Mouse (Mus musculus) T-helper 2 cell (primary cell): Measurements from ENCODE around the gene Tet3.

Source experiments
- in situ Hi-C: fragments of 300-600 bp; cut with MboI, MseI; formaldehyde crosslinking; loops from one replicate; pipeline ENCODE4 v1.15.1; 2025; ENCODE audit warnings: high pct_unique_total_duplicates

The Tet3 gene

DNA sequence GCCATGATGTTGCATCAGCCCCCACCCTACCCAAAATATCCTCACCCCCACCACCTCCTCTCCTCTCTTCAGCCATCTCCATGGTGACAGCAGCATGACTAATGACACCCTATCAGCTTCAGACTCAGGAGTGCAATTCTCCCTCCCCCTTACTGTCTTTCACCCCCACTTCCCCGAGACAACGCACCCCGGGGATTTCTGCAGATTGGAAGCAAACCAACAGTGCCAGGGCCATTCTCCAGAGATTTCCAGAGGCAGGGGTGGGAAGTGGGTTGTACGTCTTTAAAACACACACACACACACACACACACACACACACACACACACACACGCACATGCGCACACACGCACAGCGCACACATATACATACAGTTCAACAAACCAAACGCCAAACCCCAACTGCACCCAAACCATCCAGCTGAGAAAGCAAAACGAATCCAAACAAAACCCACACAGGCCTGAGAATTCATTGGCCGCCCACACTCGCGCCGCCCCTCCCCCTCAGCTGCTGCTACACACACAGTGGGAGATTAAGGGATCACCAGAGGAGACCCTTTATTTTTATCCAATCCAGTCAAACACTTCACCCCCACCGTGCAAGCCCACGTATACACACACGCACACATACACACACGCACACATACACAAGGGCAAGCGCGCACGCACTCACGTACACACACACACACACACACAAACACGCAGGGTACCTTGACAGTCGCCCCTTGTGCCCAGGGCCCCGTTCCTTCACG lies 18.2 kb downstream of the Tet3 start:
- in situ Hi-C loops, result no loop called here

GRCm38 (mm10) chr6:83440197-83440509 lies 18.7 kb downstream of the Tet3 start:
- in situ Hi-C loops, result no loop called here

- in situ Hi-C loops, result no loop called here
These were observed 19.1 kb downstream of the Tet3 start for GRCm38 (mm10) chr6:83439781-83440180.

GRCm38 (mm10) chr6:83439119-83439767 lies 19.6 kb downstream of the Tet3 start:
- in situ Hi-C loops, result no loop called here

DNA sequence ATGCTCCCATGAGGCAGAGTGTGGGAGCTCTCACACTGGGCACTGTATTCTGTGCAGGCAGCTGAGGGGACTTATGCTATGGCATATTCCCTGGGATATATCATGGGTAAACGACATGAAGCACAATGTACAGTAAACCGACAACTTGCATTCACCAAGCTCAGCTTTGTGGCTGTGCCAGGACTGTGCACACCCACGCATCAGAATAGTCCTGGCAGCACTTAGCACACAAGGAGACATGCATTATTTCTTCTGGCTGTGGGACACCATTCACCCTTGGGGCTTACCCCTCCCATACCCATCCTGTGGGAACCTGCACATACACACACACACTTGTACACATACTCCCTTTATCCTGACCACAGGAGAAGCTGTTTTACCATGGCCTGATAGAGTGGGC lies 20.3 kb downstream of the Tet3 start:
- in situ Hi-C loops, result no loop called here

GRCm38 (mm10) chr6:83437802-83438201 lies 21.1 kb downstream of the Tet3 start:
- in situ Hi-C loops, result no loop called here

GRCm38 (mm10) chr6:83437225-83437624 lies 21.7 kb downstream of the Tet3 start:
- in situ Hi-C loops, result no loop called here

DNA sequence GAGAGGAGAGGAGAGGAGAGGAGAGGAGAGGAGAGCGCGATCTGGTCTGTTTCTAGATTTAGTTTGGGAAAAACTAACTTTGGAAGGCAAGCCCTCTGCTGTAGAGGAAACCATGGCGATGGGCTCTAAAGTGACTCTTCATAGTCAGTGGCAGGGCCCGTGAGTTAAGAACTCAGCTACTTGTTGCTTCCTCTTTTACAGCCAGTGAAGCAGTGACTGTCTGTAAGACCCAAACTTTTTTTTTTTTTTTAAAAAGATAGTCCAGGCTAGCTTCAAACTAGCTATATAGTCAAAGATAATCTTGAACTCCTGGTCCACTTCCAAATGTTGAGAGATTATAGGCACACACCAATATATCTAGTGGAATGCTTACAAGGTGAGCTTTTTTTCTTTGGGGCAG lies 22.3 kb downstream of the Tet3 start:
- in situ Hi-C loops, result no loop called here

GRCm38 (mm10) chr6:83435174-83435573 lies 23.7 kb downstream of the Tet3 start:
- in situ Hi-C loops, result no loop called here

GRCm38 (mm10) chr6:83433546-83433945 lies 25.3 kb downstream of the Tet3 start:
- in situ Hi-C loops, result no loop called here

DNA sequence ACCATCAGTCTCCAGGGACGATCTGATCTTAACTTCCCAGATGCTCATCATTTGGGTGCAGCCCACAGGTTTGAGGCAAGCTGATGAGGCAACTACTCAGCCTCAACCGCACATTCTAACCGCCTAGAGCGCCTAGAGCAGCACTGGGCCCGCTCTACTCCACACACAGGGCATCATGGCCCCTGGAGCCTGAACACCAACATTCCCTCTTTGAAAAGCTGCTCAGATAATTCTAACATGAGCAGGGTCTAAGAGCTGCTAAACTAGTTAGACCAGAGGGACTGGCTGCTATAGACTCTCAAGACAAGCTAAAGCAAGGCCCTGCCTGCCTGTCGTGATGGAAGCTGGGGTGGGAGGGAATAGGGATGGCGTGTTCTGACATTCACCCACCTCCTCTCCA lies 25.9 kb downstream of the Tet3 start:
- in situ Hi-C loops, result no loop called here

DNA sequence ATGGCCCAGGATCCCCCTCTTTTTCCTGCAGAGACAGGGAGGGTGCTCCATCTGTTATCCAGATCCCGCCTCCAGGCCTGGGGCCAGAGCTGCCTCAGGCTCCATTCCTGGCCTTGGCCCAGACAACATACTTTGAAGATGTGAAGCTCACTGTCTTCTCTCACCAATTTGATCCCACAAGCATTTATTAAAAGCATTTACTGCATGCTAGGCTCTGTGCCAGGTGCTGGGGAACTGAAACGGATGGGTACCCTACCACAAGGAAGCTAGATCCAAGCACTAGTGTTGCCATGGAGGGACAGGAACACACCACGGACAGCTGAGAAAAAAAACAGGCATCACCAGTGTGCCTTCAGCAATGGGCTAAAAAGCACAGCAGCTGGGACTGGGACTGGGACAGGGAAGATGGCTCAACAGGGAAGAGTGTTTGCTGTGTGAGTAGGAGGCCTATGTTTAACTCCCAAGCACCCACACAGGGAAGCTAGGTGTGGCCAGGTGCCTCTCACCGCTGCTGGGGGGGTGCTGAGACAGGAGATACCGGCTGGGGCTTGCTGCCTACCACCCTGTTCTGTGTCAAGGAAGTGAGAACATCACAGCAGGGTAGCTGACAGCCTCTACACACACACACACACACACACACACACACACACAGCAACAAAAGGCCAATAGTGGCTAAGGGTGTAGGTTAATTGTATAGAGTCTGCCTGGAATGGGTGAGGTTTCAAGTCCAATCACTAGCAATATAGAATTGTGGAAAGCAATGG lies 30.7 kb downstream of the Tet3 start:
- in situ Hi-C loops, result no loop called here

GRCm38 (mm10) chr6:83427512-83427911 lies 31.4 kb downstream of the Tet3 start:
- in situ Hi-C loops, result no loop called here

DNA sequence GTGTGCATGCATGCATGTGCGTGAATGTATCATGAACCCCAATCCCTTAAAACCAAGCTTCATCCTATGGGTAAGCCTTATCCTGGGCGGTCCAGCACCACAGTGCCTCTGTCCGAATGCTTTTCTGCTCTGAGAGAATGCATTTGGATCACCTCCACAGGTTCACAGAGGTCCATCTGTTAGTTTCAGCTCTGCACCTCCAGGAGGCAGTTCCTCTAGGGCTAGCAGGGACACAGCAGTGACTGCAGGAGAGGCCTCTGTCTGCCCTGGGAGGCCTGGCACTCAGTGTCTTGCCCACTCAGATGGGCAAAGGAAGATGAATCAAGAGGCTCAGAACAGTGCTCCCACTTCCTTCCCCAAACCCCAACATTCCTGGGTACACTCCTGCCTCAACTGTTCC lies 32.3 kb downstream of the Tet3 start:
- in situ Hi-C loops, result no loop called here

GRCm38 (mm10) chr6:83424053-83424404 lies 34.9 kb downstream of the Tet3 start:
- in situ Hi-C loops, result no loop called here

GRCm38 (mm10) chr6:83423400-83424052 lies 35.4 kb downstream of the Tet3 start:
- in situ Hi-C loops, result no loop called here

- in situ Hi-C loops, result no loop called here
These were observed 36.8 kb downstream of the Tet3 start for GRCm38 (mm10) chr6:83421866-83422649.

DNA sequence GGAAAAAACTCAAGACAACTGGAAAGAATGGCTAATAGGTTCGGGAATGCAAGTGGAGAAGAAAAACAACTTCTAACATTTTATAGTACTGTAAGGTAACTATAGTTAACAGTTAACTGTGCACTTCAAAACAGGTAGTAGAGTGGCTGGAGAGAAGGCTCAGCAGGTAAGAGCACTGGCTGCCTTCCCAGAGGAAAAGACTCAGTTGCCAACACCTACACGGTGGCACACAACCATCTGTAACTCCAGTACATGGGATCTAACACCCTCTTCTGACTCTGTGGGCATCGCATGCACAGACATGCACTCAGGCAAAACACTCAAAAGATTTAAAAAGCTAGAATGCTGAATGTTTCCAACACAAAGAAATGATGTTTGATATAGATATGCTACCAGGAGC lies 39.4 kb downstream of the Tet3 start:
- in situ Hi-C loops, result no loop called here

GRCm38 (mm10) chr6:83417531-83417930 lies 41.4 kb downstream of the Tet3 start:
- in situ Hi-C loops, result no loop called here

DNA sequence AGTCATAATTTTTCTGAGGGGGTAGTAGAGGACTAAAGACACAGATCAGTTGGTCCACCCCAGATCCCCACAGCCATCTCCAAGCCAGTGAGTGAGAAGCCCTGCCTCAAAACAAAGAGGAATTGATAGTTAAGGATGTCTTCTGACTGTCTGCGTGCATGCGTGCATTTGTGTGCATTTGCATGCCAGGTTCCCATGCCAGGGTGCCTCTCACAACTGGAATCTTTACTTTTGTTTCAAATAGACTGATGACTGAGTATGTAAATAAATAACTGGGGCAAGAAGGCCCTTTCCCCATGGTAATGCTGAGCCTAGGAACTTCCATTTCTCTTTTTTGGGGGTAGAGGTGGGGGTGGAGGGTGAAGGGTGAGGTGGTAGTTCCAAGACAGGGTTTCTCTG lies 41.8 kb downstream of the Tet3 start:
- in situ Hi-C loops, result no loop called here

DNA sequence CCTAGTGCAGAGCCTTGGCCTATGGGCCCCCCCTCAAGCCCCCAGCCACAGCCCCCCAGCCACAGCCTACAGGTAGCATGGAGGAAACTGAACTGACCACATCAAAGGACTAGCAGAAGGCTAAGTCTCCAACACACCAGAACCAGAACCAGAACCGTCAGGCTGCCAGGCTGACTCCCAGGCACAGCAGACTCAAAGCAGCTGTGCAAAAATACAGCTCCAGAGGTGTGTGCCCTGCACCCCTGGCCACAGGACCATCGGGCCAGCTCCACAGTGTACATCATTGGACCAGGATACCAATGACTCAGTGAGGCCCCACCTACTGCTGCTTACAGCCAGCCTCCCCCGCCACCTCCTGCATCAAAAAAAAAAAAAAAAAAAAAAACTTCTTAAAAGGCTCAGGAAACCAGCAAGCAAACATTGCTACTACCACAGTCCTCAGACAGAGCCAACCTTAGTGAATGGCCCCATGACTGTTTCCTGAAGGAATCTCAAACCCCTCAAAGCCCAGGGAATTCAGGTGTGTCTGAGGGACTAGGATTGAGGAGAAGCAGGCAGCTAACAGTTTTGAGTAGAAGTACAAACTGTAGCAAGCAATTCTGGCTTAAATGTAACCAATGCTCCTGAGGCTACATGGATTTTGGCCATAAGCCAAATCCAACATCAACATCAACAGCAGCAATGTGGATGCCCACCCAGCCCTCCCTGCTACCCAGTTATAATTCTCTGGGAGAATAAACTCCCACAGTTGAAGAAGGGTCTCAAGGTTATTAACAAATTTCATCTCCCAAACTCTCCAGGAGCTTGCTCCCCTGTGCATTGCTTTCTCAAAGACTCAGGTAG lies 42.4 kb downstream of the Tet3 start:
- in situ Hi-C loops, result no loop called here
